Mouse (Mus musculus) heart, embryonic 15.5 days (tissue): ENCODE results near the gene 4930595D18Rik. TPM values are rescaled to one million over a fixed set of nuclear protein-coding genes. Genes with fewer than 3 reads are reported as not detected.
A peak's percentile ranks its signal among the peaks of the same experiment; 100 is the strongest.

Experiments used
- ATAC-seq: fragments of 200-750 bp; cut with Nextera tagmentation; replicated peaks from 2 replicates; pipeline ENCODE4 v1.8.0; 2017; ENCODE audit warnings: low read depth, moderate TSS enrichment; ENCODE audit not compliant: insufficient number of reproducible peaks, insufficient read depth, low FRiP score
- H3K27ac ChIP-seq: fragments of 300-500 bp; sonication (generic); 2 replicates; pipeline ENCODE4 v1.5.1; 2015; ENCODE audit warnings: mild to moderate bottlenecking, inconsistent platforms
- H3K27me3 ChIP-seq: fragments of 300-500 bp; sonication (generic); 2 replicates; pipeline ENCODE4 v1.6.1; 2015; ENCODE audit warnings: inconsistent platforms
- H3K36me3 ChIP-seq: fragments of 300-500 bp; sonication (generic); 2 replicates; pipeline ENCODE4 v1.6.1; 2015; ENCODE audit warnings: mild to moderate bottlenecking, inconsistent platforms
- H3K4me1 ChIP-seq: fragments of 300-500 bp; sonication (generic); replicated peaks from 2 replicates; pipeline ENCODE4 v1.6.1; 2015; ENCODE audit warnings: inconsistent platforms
- H3K4me2 ChIP-seq: fragments of 300-500 bp; sonication (generic); 2 replicates; pipeline ENCODE4 v1.6.1; 2015; ENCODE audit warnings: inconsistent platforms, mild to moderate bottlenecking, moderate library complexity
- H3K4me3 ChIP-seq: fragments of 300-500 bp; sonication (generic); 2 replicates; pipeline ENCODE4 v1.5.1; 2015; ENCODE audit warnings: mild to moderate bottlenecking, inconsistent platforms
- H3K9ac ChIP-seq: fragments of 300-500 bp; sonication (generic); 2 replicates; pipeline ENCODE4 v1.6.1; 2015; ENCODE audit warnings: mild to moderate bottlenecking, inconsistent platforms
- H3K9me3 ChIP-seq: fragments of 300-500 bp; sonication (generic); replicated peaks from 2 replicates; pipeline ENCODE4 v1.6.1; 2016; ENCODE audit warnings: inconsistent platforms
- WGBS: fragments of 180-500 bp; shearing (Covaris S2); methylation state at CpG from one replicate; pipeline ENCODE4 v1.1.7; 2015; ENCODE audit warnings: mixed read lengths; 5-methylcytosine and 5-hydroxymethylcytosine counted together
- polyA plus RNA-seq: library from polyadenylated mRNA; unstranded; fragments of >200 nt; fragmentation: Nextera tagmentation; extraction: Ambion mirVana; gene quantifications from 2 replicates; pipeline ENCODE4 v1.2.1, GENCODE M21; 2015

The 4930595D18Rik gene
- polyA plus RNA-seq, 1 experiment from 2014 or later = not detected

- Histone ChIP-seq H3K36me3 (no peaks in the 10 kb centered on the region), H3K4me2 (peak within 1 kb of the TSS; percentile 89), H3K9ac (peak within 1 kb of the TSS; percentile 72), H3K4me3 (peak within 1 kb of the TSS; percentile 68), H3K9me3 (no peaks in the 10 kb centered on the region), H3K4me1 (peaks cover 40% of the 10 kb centered on the region), H3K27me3 (no peaks in the 10 kb centered on the region), H3K27ac (peak within 1 kb of the TSS; percentile 83)
- 4% methylated on average over 82 of the region's 105 CpGs for WGBS
- peak; percentile 61 for ATAC-seq
Observed at GRCm38 (mm10) chr12:111165831-111166591, 18.3 kb downstream of the 4930595D18Rik start, which contains the start of gene Traf3. TSS of gene Traf3 (plus strand) at chr12:111166370.

GRCm38 (mm10) chr12:111165146-111165812, 19.0 kb downstream of the 4930595D18Rik start:
- H3K27me3 ChIP-seq = no peaks in the 10 kb centered on the region
- no peaks in the 10 kb centered on the region for H3K36me3 ChIP-seq
- peak overlapping the region; percentile 83 for H3K27ac ChIP-seq
- no peaks in the 10 kb centered on the region for H3K9me3 ChIP-seq
- no peak overlapping the region for H3K9ac ChIP-seq
- ATAC-seq = 0 out of 2 replicates have a peak, but pooled peaks have one; percentile 5
- H3K4me2 ChIP-seq = peak overlapping the region; percentile 89
- 59% methylated on average over 10 of the region's 10 CpGs for WGBS
- H3K4me3 ChIP-seq = peak overlapping the region; percentile 68
- H3K4me1 ChIP-seq = peaks cover 40% of the 10 kb centered on the region

DNA sequence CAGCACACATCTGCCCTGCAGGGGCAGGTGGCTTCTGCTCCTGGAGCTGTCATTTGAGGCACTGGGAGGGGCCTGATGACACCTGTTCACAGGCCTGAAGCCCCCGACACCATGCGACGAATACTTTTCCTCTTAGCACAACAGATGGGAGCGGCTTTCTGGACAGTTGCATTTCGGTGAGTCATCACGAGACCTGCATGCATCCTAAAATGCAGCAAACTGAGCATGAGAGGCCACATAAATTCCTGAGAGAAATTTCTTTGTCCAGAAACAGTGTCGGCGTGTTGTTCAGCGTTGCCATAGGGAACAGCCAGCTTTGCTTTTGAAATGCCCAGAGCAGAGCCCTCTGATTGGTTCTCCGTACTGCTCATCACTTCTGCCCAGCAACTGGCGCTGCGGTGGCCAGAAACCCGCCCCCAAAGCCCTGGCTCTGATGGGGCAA, 20.0 kb downstream of the 4930595D18Rik start:
- WGBS = 5% methylated on average over 13 of the region's 13 CpGs
- peak overlapping the region; percentile 27; the same call in 1 of the 2 replicates for H3K9ac ChIP-seq
- no peak overlapping the region for H3K27ac ChIP-seq
- H3K4me2 ChIP-seq = peak overlapping the region; percentile 60
- no peaks in the 10 kb centered on the region for H3K9me3 ChIP-seq
- peaks cover 40% of the 10 kb centered on the region for H3K4me1 ChIP-seq
- H3K27me3 ChIP-seq = no peaks in the 10 kb centered on the region
- H3K4me3 ChIP-seq = peak overlapping the region; percentile 43
- no peaks in the 10 kb centered on the region for H3K36me3 ChIP-seq
- ATAC-seq = peak; percentile 79

GRCm38 (mm10) chr12:111162312-111163061, 21.8 kb downstream of the 4930595D18Rik start:
- H3K27me3 ChIP-seq = no peaks in the 10 kb centered on the region
- 0 out of 2 replicates have a peak overlapping the region, but pooled peaks have one; percentile 17 for H3K9ac ChIP-seq
- WGBS = 12% methylated on average over 16 of the region's 16 CpGs
- H3K4me3 ChIP-seq = peak overlapping the region; percentile 34
- H3K36me3 ChIP-seq = no peaks in the 10 kb centered on the region
- peak overlapping the region; percentile 60 for H3K4me2 ChIP-seq
- peak overlapping the region; percentile 39; the same call in 1 of the 2 replicates for H3K27ac ChIP-seq
- H3K4me1 ChIP-seq = peaks cover 30% of the 10 kb centered on the region
- peak; percentile 34; the same call in 1 of the 2 replicates for ATAC-seq
- no peaks in the 10 kb centered on the region for H3K9me3 ChIP-seq

GRCm38 (mm10) chr12:111161943-111162311, 22.4 kb downstream of the 4930595D18Rik start:
- Histone ChIP-seq H3K27me3 (no peaks in the 10 kb centered on the region), H3K4me2 (peak overlapping the region; percentile 60), H3K4me1 (peaks cover 29% of the 10 kb centered on the region), H3K9ac (no peak overlapping the region), H3K4me3 (peak overlapping the region; percentile 34), H3K9me3 (no peaks in the 10 kb centered on the region), H3K36me3 (no peaks in the 10 kb centered on the region), H3K27ac (no peak overlapping the region)
- no peak for ATAC-seq
- WGBS = 32% methylated on average over 7 of the region's 7 CpGs

- Histone ChIP-seq H3K9ac (no peak overlapping the region), H3K9me3 (no peaks in the 10 kb centered on the region), H3K4me2 (no peak overlapping the region), H3K27ac (no peak overlapping the region), H3K27me3 (no peaks in the 10 kb centered on the region), H3K36me3 (no peaks in the 10 kb centered on the region), H3K4me3 (no peak overlapping the region), H3K4me1 (peaks cover 28% of the 10 kb centered on the region)
- ATAC-seq = no peak
- WGBS = 93% methylated on average over 10 of the region's 10 CpGs
Observed at GRCm38 (mm10) chr12:111160871-111161270, 23.4 kb downstream of the 4930595D18Rik start.

DNA sequence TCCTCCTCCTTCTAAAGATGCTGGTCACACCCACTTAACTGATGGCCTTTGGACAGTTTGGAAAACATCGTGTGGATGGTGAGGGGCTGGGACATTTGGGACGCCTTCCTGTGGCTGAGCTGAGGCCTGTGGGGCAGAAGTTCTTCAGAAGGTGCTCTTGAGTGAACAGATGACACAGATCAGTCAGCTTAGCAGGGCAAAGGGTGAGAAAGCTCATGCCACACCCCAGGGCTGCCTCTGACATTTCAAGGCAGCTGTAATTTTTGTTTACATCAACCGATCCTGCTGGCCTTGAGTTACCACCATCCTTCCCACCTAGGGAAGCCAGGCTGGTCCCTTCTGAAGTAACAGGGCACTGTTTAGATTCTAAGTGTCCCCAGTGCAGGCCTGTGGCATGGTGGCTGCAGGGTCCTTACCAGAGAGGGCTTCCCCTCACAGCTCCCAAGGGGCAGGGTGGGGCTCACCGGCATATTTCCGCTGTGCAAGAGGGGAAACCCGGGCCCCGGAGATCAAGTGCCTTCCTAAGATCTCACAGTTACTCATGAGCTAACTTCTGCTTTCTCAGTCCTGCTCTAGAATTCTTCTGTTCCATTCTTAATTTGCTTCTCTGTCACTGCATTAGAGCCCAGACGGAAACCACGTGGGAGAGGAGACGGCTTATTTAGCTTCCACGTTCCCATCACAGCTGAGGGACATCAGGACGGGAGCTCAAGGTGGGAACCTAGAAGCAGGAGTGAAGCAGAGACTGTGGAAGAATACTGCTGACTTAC, 24.4 kb downstream of the 4930595D18Rik start:
- H3K27me3 ChIP-seq = no peaks in the 10 kb centered on the region
- no peaks in the 10 kb centered on the region for H3K9me3 ChIP-seq
- H3K4me2 ChIP-seq = no peak overlapping the region
- no peaks in the 10 kb centered on the region for H3K36me3 ChIP-seq
- 44% methylated on average over 12 of the region's 12 CpGs for WGBS
- no peak overlapping the region for H3K9ac ChIP-seq
- no peak overlapping the region for H3K4me3 ChIP-seq
- ATAC-seq = no peak
- H3K4me1 ChIP-seq = peaks cover 21% of the 10 kb centered on the region
- no peak overlapping the region for H3K27ac ChIP-seq

DNA sequence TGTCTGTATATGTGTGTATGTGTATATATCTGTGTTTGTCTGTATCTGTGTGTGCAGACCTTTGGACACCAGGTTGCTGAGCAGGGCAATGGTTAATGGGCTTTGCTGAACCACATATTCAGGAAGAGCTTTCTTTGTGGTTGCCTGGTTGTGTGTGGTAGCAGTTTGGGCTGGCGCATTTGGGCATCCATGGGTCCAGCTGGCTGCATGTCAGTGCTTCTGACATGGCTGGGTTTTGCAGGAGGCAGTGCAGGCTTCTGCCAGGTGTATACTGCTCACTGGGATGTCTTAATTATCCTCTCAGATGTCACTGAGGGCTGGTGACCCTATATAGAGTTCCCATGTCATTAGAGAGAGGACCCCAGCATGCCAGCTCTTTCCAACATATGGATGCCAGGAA, 28.5 kb downstream of the 4930595D18Rik start:
- 100% methylated on average over 1 of the region's 1 CpGs for WGBS
- ATAC-seq = no peak
- no peak overlapping the region for H3K9ac ChIP-seq
- H3K4me2 ChIP-seq = no peak overlapping the region
- no peak overlapping the region for H3K27ac ChIP-seq
- no peaks in the 10 kb centered on the region for H3K36me3 ChIP-seq
- no peak overlapping the region for H3K4me3 ChIP-seq
- H3K4me1 ChIP-seq = peaks cover 5% of the 10 kb centered on the region; the same call in 1 of the 2 replicates
- no peaks in the 10 kb centered on the region for H3K27me3 ChIP-seq
- H3K9me3 ChIP-seq = no peaks in the 10 kb centered on the region

DNA sequence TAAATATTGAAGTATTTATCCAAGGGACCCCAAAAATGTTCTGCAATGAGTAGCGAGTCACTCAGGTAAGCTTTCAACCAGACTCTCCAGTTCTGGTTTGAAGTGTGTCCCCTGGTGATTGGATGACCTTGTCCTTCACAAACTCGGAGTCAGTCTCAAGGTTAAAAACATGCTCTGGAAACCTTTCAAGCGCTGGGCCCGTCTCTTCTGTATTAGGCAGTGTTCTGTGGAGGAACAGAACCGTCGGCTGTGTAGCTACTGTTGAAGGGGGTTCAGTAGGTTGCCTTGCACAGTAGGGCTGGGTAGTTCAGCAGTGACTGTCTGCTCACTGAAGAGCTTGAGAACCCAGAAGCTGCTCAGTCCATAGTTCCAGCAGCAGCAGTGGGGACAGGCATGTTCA, 29.6 kb downstream of the 4930595D18Rik start:
- no peak for ATAC-seq
- H3K9ac ChIP-seq = no peak overlapping the region
- no peaks in the 10 kb centered on the region for H3K36me3 ChIP-seq
- H3K27ac ChIP-seq = no peak overlapping the region
- H3K4me2 ChIP-seq = no peak overlapping the region
- WGBS = 52% methylated on average over 6 of the region's 6 CpGs
- no peak overlapping the region for H3K4me3 ChIP-seq
- H3K4me1 ChIP-seq = peaks cover 7% of the 10 kb centered on the region; the same call in 1 of the 2 replicates
- H3K9me3 ChIP-seq = no peaks in the 10 kb centered on the region
- no peaks in the 10 kb centered on the region for H3K27me3 ChIP-seq

GRCm38 (mm10) chr12:111153946-111154345, 30.3 kb downstream of the 4930595D18Rik start:
- H3K4me2 ChIP-seq = no peak overlapping the region
- no peak for ATAC-seq
- no peak overlapping the region for H3K27ac ChIP-seq
- no peak overlapping the region for H3K4me3 ChIP-seq
- WGBS = 70% methylated on average over 5 of the region's 5 CpGs
- H3K4me1 ChIP-seq = peaks cover 8% of the 10 kb centered on the region; the same call in 1 of the 2 replicates
- no peaks in the 10 kb centered on the region for H3K36me3 ChIP-seq
- no peaks in the 10 kb centered on the region for H3K27me3 ChIP-seq
- no peaks in the 10 kb centered on the region for H3K9me3 ChIP-seq
- no peak overlapping the region for H3K9ac ChIP-seq
